Mouse (Mus musculus): Measurements from ENCODE around the gene Dot1l. TPM values are rescaled to one million over a fixed set of nuclear protein-coding genes. Genes with fewer than 3 reads are reported as not detected.

Dot1l gene
- polyA plus RNA-seq, 1 experiment from 2014 or later: 26.3 TPM

DNA sequence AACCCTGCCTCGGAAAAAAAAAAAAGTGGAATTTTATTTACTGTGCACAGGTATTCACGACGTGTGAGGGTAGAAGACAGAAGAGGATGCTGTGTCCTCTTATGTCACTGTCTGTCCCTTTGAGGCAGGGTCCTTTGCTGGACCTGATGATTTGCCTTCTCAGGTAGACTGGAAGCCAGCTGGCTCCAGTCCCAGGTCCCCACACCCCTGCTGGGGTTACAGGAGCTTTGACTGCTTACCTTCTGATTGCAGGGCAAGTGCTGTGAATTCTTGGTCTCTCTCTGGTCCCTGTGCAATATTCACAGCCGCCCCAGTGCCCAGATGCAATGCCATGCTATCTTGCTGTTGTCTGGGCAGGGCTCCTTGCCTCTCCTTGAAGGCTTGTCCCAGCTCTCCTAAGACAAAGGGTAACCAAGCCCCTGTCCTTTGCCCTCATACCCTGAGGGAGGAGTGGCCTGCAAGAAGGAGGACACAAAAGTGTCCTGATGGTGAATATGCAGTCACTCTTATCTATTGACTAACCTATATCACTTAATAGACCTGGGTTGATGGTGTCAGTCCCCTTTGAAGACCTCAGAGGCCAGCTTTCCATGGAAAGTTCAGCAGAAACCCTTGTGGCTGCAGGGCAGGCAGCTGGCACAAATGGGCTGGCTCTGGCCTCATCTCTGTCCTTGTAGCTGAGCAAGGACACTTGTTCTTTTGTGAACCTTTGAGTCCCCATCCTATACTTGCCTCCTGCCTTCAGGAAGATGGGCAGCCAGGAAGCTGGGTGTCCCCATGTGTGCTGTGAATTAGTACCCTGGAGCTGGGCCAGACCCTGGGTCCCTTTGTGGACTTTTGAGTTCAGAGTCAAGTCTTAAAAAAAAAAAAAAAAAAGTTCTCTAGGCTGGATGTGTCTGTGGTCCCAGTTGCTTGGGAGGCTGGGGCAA, 5.9 kb downstream of the Dot1l start:
- no peak for ATAC-seq (ENCODE audit: low FRiP score, low read depth)
- Histone ChIP-seq H3K4me3 (no peak overlapping the region), H3K27me3 (replicated peaks) (no peaks in the 10 kb centered on the region), H3K9ac (no peak overlapping the region), H3K4me2 (replicated peaks) (no peak overlapping the region), H3K9me3 (no peaks in the 10 kb centered on the region), H3K36me3 (peaks cover 17% of the 10 kb centered on the region), H3K4me1 (peaks cover 37% of the 10 kb centered on the region), H3K27ac (no peak overlapping the region)
- 87% methylated on average over 4 of the region's 4 CpGs for WGBS

- WGBS: 69% methylated on average over 3 of the region's 3 CpGs
- ATAC-seq (ENCODE audit: low FRiP score, low read depth): no peak
- Histone ChIP-seq H3K4me2 (replicated peaks) (no peak overlapping the region), H3K4me1 (peaks cover 27% of the 10 kb centered on the region), H3K36me3 (peaks cover 27% of the 10 kb centered on the region), H3K9ac (no peak overlapping the region), H3K27me3 (replicated peaks) (no peaks in the 10 kb centered on the region), H3K9me3 (no peaks in the 10 kb centered on the region), H3K4me3 (no peak overlapping the region), H3K27ac (no peak overlapping the region)
Observed at GRCm38 (mm10) chr10:80761821-80762220, 6.8 kb downstream of the Dot1l start.

- WGBS: 95% methylated on average over 2 of the region's 2 CpGs
- Histone ChIP-seq H3K36me3 (peaks cover 41% of the 10 kb centered on the region), H3K27ac (no peak overlapping the region), H3K27me3 (replicated peaks) (no peaks in the 10 kb centered on the region), H3K4me3 (no peak overlapping the region), H3K4me1 (peaks cover 10% of the 10 kb centered on the region; the same call in 1 of the 2 replicates), H3K9ac (no peak overlapping the region), H3K9me3 (no peaks in the 10 kb centered on the region), H3K4me2 (replicated peaks) (no peak overlapping the region)
- no peak for ATAC-seq (ENCODE audit: low FRiP score, low read depth)
Observed at GRCm38 (mm10) chr10:80763502-80763901, 8.5 kb downstream of the Dot1l start.

GRCm38 (mm10) chr10:80765746-80766145, 10.7 kb downstream of the Dot1l start:
- H3K4me2 ChIP-seq (replicated peaks): no peak overlapping the region
- peaks cover 60% of the 10 kb centered on the region for H3K36me3 ChIP-seq
- no peak for ATAC-seq (ENCODE audit: low FRiP score, low read depth)
- no peaks in the 10 kb centered on the region for H3K9me3 ChIP-seq
- no peaks in the 10 kb centered on the region for H3K27me3 ChIP-seq (replicated peaks)
- 89% methylated on average over 2 of the region's 2 CpGs for WGBS
- H3K4me3 ChIP-seq: no peak overlapping the region
- no peak overlapping the region for H3K27ac ChIP-seq
- H3K9ac ChIP-seq: no peak overlapping the region
- H3K4me1 ChIP-seq: peaks cover 4% of the 10 kb centered on the region; the same call in 1 of the 2 replicates

DNA sequence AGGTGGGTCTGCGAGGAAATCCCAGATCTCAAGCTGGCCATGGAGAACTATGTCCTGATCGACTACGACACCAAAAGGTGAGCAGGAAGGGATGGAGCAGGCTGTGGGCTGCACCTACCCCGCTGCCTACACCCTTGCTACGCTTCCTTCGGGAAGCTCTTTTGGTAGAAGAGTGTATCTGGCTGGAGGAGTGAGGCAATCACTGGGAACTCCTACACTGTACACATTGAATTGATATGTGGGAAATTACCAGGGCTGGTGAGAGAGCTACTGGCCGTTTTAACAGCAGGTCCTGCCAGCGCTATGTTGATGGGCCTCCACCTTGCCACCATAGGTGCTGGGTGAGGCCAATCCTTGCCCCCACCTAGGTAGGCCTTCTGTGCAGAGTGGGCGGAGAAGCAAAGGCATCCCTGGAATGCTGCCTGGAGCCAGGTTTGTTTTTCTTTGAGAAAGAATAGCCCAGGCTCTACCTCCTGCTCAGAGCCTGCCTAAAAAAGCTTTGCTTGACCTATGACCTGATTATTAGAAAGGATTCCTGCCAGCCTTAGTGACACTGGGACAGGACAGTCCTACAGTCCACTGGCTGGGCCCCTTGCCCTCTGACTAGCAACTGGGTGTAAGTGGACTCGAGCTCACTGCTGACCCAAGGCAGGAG, 11.3 kb downstream of the Dot1l start:
- Histone ChIP-seq H3K4me3 (no peak overlapping the region), H3K36me3 (peaks cover 65% of the 10 kb centered on the region), H3K27me3 (replicated peaks) (no peaks in the 10 kb centered on the region), H3K4me2 (replicated peaks) (no peak overlapping the region), H3K9me3 (no peaks in the 10 kb centered on the region), H3K9ac (no peak overlapping the region), H3K27ac (no peak overlapping the region), H3K4me1 (no peaks in the 10 kb centered on the region)
- no peak for ATAC-seq (ENCODE audit: low FRiP score, low read depth)
- WGBS: 89% methylated on average over 10 of the region's 10 CpGs

GRCm38 (mm10) chr10:80768365-80768764, 13.4 kb downstream of the Dot1l start:
- 91% methylated on average over 6 of the region's 6 CpGs for WGBS
- peaks cover 86% of the 10 kb centered on the region for H3K36me3 ChIP-seq

DNA sequence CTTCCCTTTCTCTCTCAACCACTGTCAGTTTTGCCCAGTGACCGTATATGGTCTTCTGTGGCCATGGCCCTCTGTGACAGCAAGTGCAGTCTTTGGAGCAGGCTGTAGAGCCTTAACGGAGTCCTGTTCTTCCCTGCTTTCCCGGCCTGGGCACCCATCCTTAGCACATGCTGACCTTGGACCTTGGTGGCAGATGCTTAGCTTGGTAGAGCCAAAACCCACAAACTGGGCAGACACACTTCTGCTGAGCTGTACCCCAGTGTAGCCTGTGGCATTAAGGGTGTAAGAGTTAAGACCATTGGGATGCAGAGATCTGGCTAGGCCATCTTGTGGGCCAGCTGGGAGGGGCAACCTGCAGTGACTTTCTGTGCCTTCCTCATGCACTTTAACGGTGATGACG, 18.8 kb downstream of the Dot1l start:
- no peak overlapping the region for H3K4me2 ChIP-seq (replicated peaks)
- H3K9ac ChIP-seq: 0 out of 2 replicates have a peak overlapping the region, but pooled peaks have one; percentile 29
- peaks cover 97% of the 10 kb centered on the region for H3K36me3 ChIP-seq
- 92% methylated on average over 5 of the region's 5 CpGs for WGBS
- H3K4me3 ChIP-seq: no peak overlapping the region
- no peaks in the 10 kb centered on the region for H3K4me1 ChIP-seq
- ATAC-seq (ENCODE audit: low FRiP score, low read depth): no peak
- no peaks in the 10 kb centered on the region for H3K9me3 ChIP-seq
- no peak overlapping the region for H3K27ac ChIP-seq
- no peaks in the 10 kb centered on the region for H3K27me3 ChIP-seq (replicated peaks)

More at GRCm38 (mm10) chr10:80768365-80768764, 13.4 kb downstream of the Dot1l start:
- no peak overlapping the region for H3K27ac ChIP-seq
- no peaks in the 10 kb centered on the region for H3K27me3 ChIP-seq (replicated peaks)
- H3K4me2 ChIP-seq (replicated peaks): no peak overlapping the region
- no peak overlapping the region for H3K4me3 ChIP-seq
- H3K4me1 ChIP-seq: no peaks in the 10 kb centered on the region
- no peaks in the 10 kb centered on the region for H3K9me3 ChIP-seq
- H3K9ac ChIP-seq: no peak overlapping the region
- ATAC-seq (ENCODE audit: low FRiP score, low read depth): no peak

GRCm38 (mm10) chr10:80774549-80774948, 19.5 kb downstream of the Dot1l start:
- Histone ChIP-seq H3K36me3 (peaks cover 100% of the 10 kb centered on the region), H3K27me3 (replicated peaks) (no peaks in the 10 kb centered on the region), H3K4me1 (no peaks in the 10 kb centered on the region), H3K27ac (no peak overlapping the region), H3K4me3 (no peak overlapping the region), H3K9me3 (no peaks in the 10 kb centered on the region), H3K4me2 (replicated peaks) (no peak overlapping the region), H3K9ac (no peak overlapping the region)
- 78% methylated on average over 2 of the region's 2 CpGs for WGBS
- ATAC-seq (ENCODE audit: low FRiP score, low read depth): 0 out of 2 replicates have a peak, but pooled peaks have one; percentile 50

DNA sequence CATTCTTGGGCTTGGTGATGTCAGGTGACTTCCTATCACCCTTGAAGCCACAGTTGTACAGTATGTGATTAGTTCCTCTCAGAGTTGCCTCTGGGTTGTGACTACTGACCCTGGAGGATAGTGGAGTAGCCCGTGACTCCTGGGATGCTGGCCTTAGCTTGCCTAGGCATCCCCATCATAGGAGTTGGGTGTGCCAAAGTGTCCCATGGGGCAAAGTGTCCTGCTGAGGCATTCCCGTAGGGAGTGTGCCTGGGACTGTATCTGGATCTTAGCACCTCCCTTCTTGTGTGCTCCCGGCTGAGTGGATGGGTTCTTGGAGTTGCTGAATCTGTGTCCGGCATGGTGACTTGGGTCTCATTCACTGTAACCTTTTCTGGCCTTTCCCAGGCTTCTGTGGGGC, 20.0 kb downstream of the Dot1l start:
- no peak overlapping the region for H3K4me2 ChIP-seq (replicated peaks)
- no peak overlapping the region for H3K27ac ChIP-seq
- H3K4me3 ChIP-seq: no peak overlapping the region
- H3K9me3 ChIP-seq: no peaks in the 10 kb centered on the region
- H3K4me1 ChIP-seq: no peaks in the 10 kb centered on the region
- H3K27me3 ChIP-seq (replicated peaks): no peaks in the 10 kb centered on the region
- peaks cover 100% of the 10 kb centered on the region for H3K36me3 ChIP-seq
- 90% methylated on average over 4 of the region's 4 CpGs for WGBS
- ATAC-seq (ENCODE audit: low FRiP score, low read depth): no peak
- H3K9ac ChIP-seq: no peak overlapping the region

DNA sequence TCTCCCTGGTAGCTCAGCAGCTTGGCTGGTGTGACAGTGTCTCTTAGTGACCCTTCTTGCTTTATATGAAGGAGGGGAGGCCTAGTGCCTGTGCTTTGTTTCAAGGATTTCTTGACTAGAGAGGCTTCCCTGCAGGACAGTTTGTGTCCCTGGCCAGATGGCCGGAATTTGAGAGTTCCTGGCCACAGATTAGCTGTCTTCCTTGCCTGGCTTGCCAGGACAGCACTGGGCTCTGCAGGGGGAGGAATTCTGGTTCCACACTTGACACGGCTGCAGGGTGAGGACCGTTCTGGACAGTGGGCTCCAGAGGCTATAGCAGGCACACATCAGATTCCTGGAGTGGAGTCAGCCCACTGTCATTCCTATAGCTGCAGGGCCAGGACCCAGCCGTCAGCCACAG, 20.7 kb downstream of the Dot1l start:
- ATAC-seq (ENCODE audit: low FRiP score, low read depth): no peak
- Histone ChIP-seq H3K4me2 (replicated peaks) (no peak overlapping the region), H3K9me3 (no peaks in the 10 kb centered on the region), H3K4me3 (no peak overlapping the region), H3K27me3 (replicated peaks) (no peaks in the 10 kb centered on the region), H3K4me1 (no peaks in the 10 kb centered on the region), H3K27ac (no peak overlapping the region), H3K9ac (no peak overlapping the region), H3K36me3 (peaks cover 100% of the 10 kb centered on the region)
- WGBS: 96% methylated on average over 4 of the region's 4 CpGs

- Histone ChIP-seq H3K4me1 (no peaks in the 10 kb centered on the region), H3K9me3 (no peaks in the 10 kb centered on the region), H3K9ac (no peak overlapping the region), H3K4me2 (replicated peaks) (no peak overlapping the region), H3K36me3 (peaks cover 100% of the 10 kb centered on the region), H3K27ac (no peak overlapping the region), H3K4me3 (no peak overlapping the region), H3K27me3 (replicated peaks) (no peaks in the 10 kb centered on the region)
- ATAC-seq (ENCODE audit: low FRiP score, low read depth): no peak
- 92% methylated on average over 6 of the region's 6 CpGs for WGBS
Observed at GRCm38 (mm10) chr10:80776358-80776869, 21.4 kb downstream of the Dot1l start.

DNA sequence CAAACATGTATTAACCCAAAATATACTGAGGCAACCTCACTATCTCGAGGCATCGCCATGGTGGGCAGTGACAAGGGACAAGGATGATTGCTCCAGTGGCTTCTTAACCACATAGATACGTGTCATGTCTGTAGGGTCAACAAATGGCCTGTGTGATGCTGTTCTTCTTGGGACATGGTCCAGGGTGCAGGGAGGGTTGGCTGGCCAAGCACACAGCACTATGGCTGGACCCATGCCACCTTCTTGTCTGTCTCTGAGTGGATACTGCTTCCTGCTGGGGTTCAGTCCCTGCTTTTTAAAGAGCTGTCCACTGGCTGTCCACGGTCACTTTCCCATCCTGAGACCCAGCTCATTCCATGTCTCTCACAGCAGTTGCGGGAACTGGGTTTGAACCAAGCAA, 22.1 kb downstream of the Dot1l start:
- Histone ChIP-seq H3K27ac (no peak overlapping the region), H3K4me2 (replicated peaks) (no peak overlapping the region), H3K9me3 (no peaks in the 10 kb centered on the region), H3K36me3 (peaks cover 100% of the 10 kb centered on the region), H3K4me1 (no peaks in the 10 kb centered on the region), H3K4me3 (no peak overlapping the region), H3K27me3 (replicated peaks) (no peaks in the 10 kb centered on the region), H3K9ac (no peak overlapping the region)
- no peak for ATAC-seq (ENCODE audit: low FRiP score, low read depth)
- WGBS: 94% methylated on average over 5 of the region's 5 CpGs

Measured in neural tube, embryonic 12.5 days (tissue).